Mouse (Mus musculus): ENCODE results near the gene Igdcc3. TPM values are rescaled to one million over a fixed set of nuclear protein-coding genes. Genes with fewer than 3 reads are reported as not detected.

Gene Igdcc3
- polyA plus RNA-seq, 1 experiment from 2014 or later = 2.0 TPM

DNA sequence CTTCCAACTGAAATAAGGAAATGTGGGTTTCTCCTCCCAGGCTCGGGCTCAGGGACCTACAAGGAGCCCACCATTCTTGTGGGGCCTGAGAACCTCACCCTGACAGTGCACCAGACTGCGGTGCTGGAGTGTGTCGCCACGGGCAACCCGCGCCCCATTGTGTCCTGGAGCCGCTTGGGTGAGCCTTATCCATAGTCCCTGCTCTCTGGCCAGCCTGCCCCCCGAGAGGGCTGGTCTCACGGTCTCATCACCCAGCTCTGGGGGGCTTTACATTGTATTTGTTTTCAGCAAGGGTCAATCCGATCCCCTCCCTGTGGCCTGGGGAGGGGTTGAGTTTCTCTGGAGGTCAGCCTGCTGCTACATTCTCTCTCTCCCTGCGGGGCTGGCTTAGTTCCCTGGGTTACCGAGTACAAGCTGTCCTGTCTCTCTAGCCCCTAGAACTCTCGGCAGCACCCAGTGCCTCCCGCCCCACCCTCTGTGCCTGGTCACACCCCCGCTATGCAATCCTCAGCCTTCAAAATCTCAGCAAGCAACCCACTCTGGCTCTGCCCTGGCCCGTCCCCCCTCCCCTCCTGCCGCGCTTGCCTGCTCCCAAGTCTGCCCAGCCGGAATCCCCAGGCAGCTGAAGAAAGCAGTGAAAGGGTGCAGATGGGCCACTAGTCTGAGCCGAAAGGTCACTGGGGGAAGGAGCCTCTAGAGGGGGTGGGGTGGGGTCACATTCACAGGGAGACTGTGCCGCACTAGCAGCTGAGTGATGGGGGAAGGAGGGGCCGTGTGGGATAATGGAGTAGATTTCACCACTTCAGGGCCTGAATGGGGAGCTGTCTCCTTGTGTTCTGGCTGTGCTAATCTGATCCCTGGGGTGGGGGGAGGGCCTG, 37.6 kb downstream of the Igdcc3 start:
- peak overlapping the region; percentile 45 for H3K4me2 ChIP-seq
- no peaks in the 10 kb centered on the region for H3K36me3 ChIP-seq
- 0 out of 2 replicates have a peak overlapping the region, but pooled peaks have one; percentile 0 for H3K9ac ChIP-seq
- H3K4me1 ChIP-seq = peaks cover 39% of the 10 kb centered on the region
- H3K9me3 ChIP-seq = no peaks in the 10 kb centered on the region
- no peak overlapping the region for H3K4me3 ChIP-seq
- no peaks in the 10 kb centered on the region for H3K27me3 ChIP-seq
- peak; percentile 66; the same call in 1 of the 2 replicates for ATAC-seq (ENCODE audit: borderline replicate concordance, extremely low read depth, low FRiP score, low TSS enrichment)
- H3K27ac ChIP-seq = 0 out of 2 replicates have a peak overlapping the region, but pooled peaks have one; percentile 7
- 14% methylated on average over 22 of the region's 22 CpGs for WGBS

DNA sequence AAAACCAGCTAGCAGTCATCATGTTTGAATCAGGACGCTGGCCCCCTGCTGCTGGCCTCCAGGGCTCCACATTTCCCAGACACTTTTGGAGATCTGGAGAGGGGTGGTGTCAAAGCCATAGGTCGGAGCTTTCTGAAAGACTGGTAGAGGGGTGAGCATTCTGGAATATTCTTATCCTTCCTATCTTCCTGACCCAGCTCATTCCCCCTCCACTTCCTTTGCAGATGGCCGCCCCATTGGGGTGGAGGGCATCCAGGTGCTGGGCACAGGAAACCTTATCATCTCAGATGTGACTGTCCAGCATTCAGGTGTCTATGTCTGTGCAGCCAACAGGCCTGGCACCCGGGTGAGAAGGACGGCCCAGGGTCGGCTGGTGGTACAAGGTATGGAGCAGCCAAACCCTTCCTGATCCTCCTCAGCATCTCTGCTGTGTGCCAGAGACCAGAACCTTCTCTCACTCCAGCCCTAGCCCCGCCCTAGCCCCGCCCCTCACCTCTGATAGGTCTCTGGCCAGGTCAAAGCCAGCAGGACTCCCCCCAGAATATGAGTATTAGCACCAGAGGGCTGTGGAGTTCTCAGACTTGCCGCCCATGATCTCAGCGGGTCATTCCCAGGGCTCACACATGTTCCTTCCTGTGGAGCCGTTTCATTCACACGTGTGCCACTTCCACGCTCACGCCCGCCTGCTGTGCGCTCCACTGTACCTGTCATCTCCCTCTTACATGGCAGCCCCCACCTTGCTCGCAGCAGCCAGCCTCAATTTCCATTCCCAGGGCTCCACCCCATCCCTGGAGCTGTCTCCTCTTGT, 39.0 kb downstream of the Igdcc3 start:
- no peaks in the 10 kb centered on the region for H3K36me3 ChIP-seq
- no peaks in the 10 kb centered on the region for H3K27me3 ChIP-seq
- no peak for ATAC-seq (ENCODE audit: borderline replicate concordance, extremely low read depth, low FRiP score, low TSS enrichment)
- H3K4me3 ChIP-seq = no peak overlapping the region
- no peaks in the 10 kb centered on the region for H3K9me3 ChIP-seq
- H3K9ac ChIP-seq = no peak overlapping the region
- 29% methylated on average over 17 of the region's 17 CpGs for WGBS
- no peak overlapping the region for H3K27ac ChIP-seq
- H3K4me1 ChIP-seq = peaks cover 39% of the 10 kb centered on the region
- H3K4me2 ChIP-seq = no peak overlapping the region; the same call in 1 of the 2 replicates

DNA sequence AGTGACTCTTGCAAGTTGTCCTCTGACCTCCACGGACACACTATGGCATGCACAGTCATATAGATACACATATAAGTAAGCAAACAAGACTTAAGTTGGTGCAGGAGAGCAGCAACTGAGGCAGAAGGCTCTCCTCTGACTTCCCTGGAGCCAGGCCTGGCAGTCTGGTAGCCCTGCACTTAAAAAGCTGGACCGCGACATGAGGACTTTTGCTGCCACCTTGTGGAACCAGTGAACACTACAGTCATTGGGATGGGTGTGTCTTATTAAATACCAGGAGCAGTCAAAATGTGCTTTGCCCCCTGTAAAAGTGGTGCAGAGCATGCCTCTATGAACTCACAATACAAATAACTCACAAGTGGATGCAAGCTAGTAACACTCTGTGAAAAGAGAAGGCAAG, 47.6 kb downstream of the Igdcc3 start:
- ATAC-seq (ENCODE audit: borderline replicate concordance, extremely low read depth, low FRiP score, low TSS enrichment) = peak; percentile 28; the same call in 1 of the 2 replicates
- H3K4me1 ChIP-seq = peaks cover 22% of the 10 kb centered on the region
- H3K4me2 ChIP-seq = no peak overlapping the region
- no peaks in the 10 kb centered on the region for H3K36me3 ChIP-seq
- no peak overlapping the region for H3K4me3 ChIP-seq
- no peak overlapping the region for H3K27ac ChIP-seq
- H3K9me3 ChIP-seq = no peaks in the 10 kb centered on the region
- H3K27me3 ChIP-seq = no peaks in the 10 kb centered on the region
- no peak overlapping the region for H3K9ac ChIP-seq
- WGBS = 2% methylated on average over 3 of the region's 3 CpGs

DNA sequence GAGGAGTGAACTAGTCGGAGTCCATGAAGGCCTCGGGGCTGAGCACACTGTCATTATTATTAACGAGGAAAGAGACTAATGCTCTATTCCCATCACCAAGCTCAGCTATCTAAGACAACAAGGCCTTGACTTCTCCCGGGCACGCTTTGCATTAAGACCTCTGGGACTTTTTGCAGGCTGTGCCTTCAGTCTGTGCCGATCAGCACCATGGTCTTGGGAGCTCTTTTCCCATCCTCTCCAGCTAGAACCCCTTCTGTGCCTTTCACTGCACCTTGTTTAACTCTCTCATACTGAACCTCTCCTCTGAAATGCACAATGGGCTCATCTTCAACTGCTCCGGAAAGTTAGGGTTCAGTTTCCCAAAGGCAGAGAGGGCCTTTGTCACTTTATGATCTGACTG, 49.3 kb downstream of the Igdcc3 start:
- no peaks in the 10 kb centered on the region for H3K27me3 ChIP-seq
- no peaks in the 10 kb centered on the region for H3K36me3 ChIP-seq
- no peaks in the 10 kb centered on the region for H3K9me3 ChIP-seq
- peaks cover 31% of the 10 kb centered on the region for H3K4me1 ChIP-seq
- H3K27ac ChIP-seq = no peak overlapping the region
- H3K4me2 ChIP-seq = no peak overlapping the region
- whole genome bisulfite sequencing = 69% methylated on average over 7 of the region's 7 CpGs
- H3K4me3 ChIP-seq = no peak overlapping the region
- H3K9ac ChIP-seq = no peak overlapping the region
- ATAC-seq (ENCODE audit: borderline replicate concordance, extremely low read depth, low FRiP score, low TSS enrichment) = no peak

DNA sequence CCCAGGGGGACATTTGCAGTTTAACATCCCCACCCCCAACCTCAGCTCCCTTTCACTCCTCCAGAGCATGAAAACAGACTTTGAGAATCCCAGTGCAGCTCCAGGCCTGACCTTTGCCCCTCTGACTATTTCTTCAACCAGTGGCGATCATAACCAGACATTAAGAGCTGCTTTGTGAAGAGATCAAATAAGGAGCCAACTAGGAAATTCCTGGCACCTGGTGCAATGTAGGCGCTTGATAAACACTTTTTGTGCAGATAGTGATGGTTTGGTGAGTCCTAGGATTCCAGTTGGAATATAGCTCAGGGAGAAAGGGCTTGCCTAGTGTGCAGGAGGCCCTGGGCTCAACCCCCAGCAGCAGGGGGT, 50.4 kb downstream of the Igdcc3 start:
- H3K9ac ChIP-seq = no peak overlapping the region
- WGBS = 24% methylated on average over 2 of the region's 2 CpGs

DNA sequence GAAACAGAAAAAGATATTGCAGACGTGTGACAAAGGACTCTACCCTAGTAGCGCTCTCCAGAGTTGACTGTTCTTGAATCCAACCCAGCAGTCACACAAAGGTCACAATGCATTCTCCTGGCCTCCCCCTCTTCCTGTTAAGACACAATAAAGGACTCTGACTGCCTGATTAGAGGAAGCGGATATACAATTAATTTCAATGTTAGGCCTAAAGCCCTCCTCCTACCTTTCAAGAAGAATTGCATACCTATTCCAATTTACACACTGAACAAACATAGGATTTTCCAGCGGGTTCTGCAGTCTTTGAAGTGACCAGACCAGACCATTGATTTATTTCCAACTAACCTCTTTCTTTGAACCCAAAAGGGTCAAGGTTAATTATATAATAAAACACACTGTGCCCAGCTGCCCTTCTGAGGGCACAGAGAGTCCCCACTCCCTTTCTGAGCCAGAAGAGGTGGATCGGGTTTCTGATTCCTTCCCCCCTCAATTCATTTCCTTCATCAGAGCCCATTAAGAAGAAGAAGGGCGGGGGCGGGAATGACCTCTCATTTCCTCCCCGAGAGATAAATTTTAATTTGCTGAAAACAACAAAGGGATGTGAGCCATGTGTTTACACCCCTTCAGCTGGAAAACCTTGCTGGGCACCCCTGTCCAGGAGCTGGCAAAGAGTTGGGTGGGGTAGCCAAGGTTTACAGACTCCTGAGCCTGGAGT, 50.9 kb downstream of the Igdcc3 start:
- H3K9ac ChIP-seq = no peak overlapping the region
- no peaks in the 10 kb centered on the region for H3K27me3 ChIP-seq
- no peaks in the 10 kb centered on the region for H3K36me3 ChIP-seq
- H3K27ac ChIP-seq = peak overlapping the region; percentile 72
- H3K4me1 ChIP-seq = peaks cover 42% of the 10 kb centered on the region
- H3K9me3 ChIP-seq = no peaks in the 10 kb centered on the region
- no peak overlapping the region for H3K4me3 ChIP-seq
- WGBS = 25% methylated on average over 8 of the region's 8 CpGs
- no peak for ATAC-seq (ENCODE audit: borderline replicate concordance, extremely low read depth, low FRiP score, low TSS enrichment)
- H3K4me2 ChIP-seq = no peak overlapping the region

More for the DNA sequence above, 50.4 kb downstream of the Igdcc3 start:
- Histone ChIP-seq H3K4me2 (no peak overlapping the region; the same call in 1 of the 2 replicates), H3K9me3 (no peaks in the 10 kb centered on the region), H3K27me3 (no peaks in the 10 kb centered on the region), H3K4me1 (peaks cover 41% of the 10 kb centered on the region), H3K27ac (peak overlapping the region; percentile 72), H3K4me3 (no peak overlapping the region), H3K36me3 (no peaks in the 10 kb centered on the region)
- no peak for ATAC-seq (ENCODE audit: borderline replicate concordance, extremely low read depth, low FRiP score, low TSS enrichment)

DNA sequence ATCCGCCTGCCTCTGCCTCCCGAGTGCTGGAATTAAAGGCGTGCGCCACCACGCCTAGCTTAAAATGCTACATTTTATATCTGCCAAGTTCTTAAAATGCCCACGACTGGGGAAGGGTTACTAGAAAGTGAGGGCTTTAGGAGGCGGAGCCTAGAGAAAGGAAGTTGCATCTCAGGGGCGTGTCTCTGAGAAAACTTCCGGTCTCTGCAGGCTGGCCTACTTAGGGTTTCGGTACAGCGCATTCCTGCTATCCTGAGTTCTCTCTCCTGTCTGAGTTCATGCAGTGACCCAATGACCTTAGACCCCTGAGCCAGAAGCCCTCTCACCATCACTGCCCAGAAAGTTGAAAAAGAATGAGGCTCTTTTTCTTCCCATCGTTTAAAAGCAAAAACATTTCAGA, 52.2 kb downstream of the Igdcc3 start:
- Histone ChIP-seq H3K9me3 (no peaks in the 10 kb centered on the region), H3K9ac (no peak overlapping the region), H3K27ac (no peak overlapping the region), H3K4me2 (no peak overlapping the region), H3K27me3 (no peaks in the 10 kb centered on the region), H3K36me3 (no peaks in the 10 kb centered on the region), H3K4me3 (no peak overlapping the region), H3K4me1 (peaks cover 48% of the 10 kb centered on the region)
- ATAC-seq (ENCODE audit: borderline replicate concordance, extremely low read depth, low FRiP score, low TSS enrichment) = no peak
- WGBS = 66% methylated on average over 12 of the region's 12 CpGs

DNA sequence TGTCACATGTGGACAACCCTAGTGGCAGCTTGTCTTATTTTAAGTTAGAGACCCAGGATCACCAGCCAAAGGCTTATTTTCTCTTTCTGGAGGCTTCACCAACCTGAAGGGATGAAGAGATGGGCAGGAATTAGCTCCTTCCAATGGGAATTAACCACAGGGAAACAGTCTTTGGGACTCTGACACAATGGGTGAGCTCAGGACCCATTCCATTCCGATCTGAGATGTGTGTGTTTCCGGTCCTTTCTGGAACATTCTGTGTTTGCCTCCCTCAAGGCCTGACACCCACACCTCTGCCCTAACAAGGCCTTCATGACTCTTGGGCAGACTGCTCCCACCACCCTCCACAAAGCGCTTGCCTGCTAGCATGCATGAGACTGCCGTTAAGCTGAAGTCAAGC, 54.1 kb downstream of the Igdcc3 start, which contains the start of gene Parp16:
Parp16 (plus strand) TSS at position 301 of the 400 bp plus-strand sequence.
- H3K4me2 ChIP-seq = peak within 1 kb of the TSS; percentile 21; the same call in 1 of the 2 replicates
- peak within 1 kb of the TSS; percentile 88 for H3K27ac ChIP-seq
- WGBS = 60% methylated on average over 4 of the region's 4 CpGs
- peak within 1 kb of the TSS; percentile 13; the same call in 1 of the 2 replicates for H3K9ac ChIP-seq
- no peaks in the 10 kb centered on the region for H3K27me3 ChIP-seq
- H3K9me3 ChIP-seq = no peaks in the 10 kb centered on the region
- no peak within 1 kb of the TSS for H3K4me3 ChIP-seq
- H3K4me1 ChIP-seq = peaks cover 48% of the 10 kb centered on the region
- no peaks in the 10 kb centered on the region for H3K36me3 ChIP-seq
- no peak for ATAC-seq (ENCODE audit: borderline replicate concordance, extremely low read depth, low FRiP score, low TSS enrichment)

DNA sequence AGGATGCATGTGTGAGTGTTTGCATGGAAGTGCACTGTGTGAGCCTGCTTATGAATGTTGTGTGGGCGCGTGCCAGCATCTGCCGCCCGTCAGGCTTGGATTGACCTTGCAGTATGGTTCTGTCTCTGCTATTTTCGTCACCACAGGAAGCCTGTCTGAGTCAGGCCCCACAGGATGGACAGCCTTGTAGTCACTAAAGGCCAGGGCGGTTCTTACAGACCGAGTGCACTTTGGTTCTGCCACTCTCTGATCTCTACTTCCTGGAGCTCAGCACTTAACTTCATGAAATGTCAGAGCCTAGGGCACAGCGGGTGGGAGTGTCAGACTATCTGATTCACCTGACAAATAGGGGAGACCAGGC, 54.6 kb downstream of the Igdcc3 start:
- Histone ChIP-seq H3K4me3 (no peak overlapping the region), H3K9me3 (no peaks in the 10 kb centered on the region), H3K27ac (peak overlapping the region; percentile 88), H3K36me3 (no peaks in the 10 kb centered on the region), H3K4me1 (peaks cover 48% of the 10 kb centered on the region), H3K9ac (peak overlapping the region; percentile 13; the same call in 1 of the 2 replicates), H3K4me2 (peak overlapping the region; percentile 21; the same call in 1 of the 2 replicates), H3K27me3 (no peaks in the 10 kb centered on the region)
- no peak for ATAC-seq (ENCODE audit: borderline replicate concordance, extremely low read depth, low FRiP score, low TSS enrichment)
- 18% methylated on average over 8 of the region's 8 CpGs for WGBS

DNA sequence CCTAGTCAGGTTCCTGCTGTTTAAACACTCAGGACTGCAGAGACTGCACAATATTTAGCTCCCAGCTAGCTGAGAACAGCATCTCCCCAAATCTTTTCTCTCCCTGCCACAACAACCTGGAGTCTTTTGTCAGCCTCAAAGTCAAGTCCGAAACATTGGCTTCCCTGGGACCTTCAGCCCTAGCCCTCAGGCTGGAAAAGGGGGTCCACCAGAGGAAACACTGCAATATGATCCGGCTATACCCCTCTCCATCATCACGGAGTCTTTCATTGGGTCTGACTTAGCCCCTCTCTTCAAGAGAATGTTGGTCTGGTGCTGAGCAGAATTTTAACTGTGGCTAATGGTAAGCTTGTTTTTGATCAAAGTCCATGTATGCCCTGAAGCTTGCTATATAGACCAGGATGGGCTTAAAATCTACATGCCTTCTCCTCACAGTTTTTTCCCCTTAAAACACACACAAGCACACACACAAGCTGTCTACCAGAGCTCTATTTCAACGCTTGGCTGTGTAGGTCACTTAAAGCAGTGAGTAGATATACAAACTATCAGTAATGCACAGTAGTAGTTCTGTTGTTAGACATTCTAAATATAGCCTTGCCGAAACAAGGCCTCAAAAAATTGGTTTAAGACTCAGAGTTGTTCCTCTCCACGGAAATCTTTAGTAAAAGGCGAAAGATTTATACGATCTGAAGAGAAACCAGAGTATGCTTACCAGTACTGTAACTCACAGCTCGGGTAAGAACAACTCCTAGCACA, 55.2 kb downstream of the Igdcc3 start:
- peak; percentile 91 for ATAC-seq (ENCODE audit: borderline replicate concordance, extremely low read depth, low FRiP score, low TSS enrichment)
- 2% methylated on average over 9 of the region's 9 CpGs for WGBS
- Histone ChIP-seq H3K9me3 (no peaks in the 10 kb centered on the region), H3K4me1 (peaks cover 45% of the 10 kb centered on the region), H3K4me2 (peak overlapping the region; percentile 21; the same call in 1 of the 2 replicates), H3K9ac (peak overlapping the region; percentile 13; the same call in 1 of the 2 replicates), H3K4me3 (peak overlapping the region; percentile 20), H3K27ac (peak overlapping the region; percentile 88), H3K27me3 (no peaks in the 10 kb centered on the region), H3K36me3 (no peaks in the 10 kb centered on the region)
